9 mouse cellular contexts compared by ENCODE assay signal in the genomic region with DNA sequence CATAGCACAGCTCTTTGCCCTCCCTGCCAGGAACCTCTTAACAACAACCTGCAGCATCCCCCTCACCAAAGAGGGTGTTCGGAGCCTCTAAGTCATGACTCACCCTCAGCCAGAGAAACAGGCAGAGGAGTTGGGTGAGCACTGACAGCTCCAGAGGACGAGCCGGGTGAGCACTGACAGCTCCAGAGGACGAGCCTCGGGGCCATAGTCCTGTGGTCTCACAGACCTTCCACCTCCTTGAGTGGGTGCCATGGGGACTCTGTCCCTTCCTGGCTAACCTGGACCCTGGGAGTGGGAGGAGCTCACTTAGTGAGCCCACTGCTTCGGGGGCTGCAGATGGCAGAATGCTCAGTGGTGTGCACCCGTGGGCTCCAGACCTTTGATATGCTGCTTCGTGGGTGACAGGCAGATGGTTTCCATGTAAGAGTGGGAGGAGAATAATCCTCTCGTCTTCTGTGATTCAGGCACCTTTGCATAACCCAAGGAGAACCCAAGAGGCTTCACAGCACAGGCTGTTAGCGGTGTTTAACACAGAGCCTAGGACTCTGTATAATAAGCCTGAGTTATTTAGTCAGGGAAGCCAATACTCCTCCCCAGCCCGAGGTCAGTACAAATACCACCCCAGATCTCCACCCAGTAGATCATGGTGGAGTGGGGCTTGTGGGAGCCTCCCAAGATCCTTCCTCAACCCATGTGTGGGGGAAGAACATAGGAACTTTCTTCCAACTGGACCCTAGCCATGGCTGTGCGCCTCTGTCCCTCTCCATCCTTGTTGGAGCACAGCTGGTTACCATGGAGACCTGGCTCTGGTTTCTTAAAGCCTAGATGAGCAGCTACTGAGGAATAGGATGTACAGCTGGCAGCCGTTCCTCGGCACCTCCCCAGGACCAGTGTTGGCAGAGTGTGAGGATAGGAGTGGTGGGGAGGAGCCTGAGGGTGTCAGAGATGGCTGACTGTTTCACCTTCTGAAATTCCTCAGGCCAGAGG. TPM values are rescaled to one million over a fixed set of nuclear protein-coding genes. Genes with fewer than 3 reads are reported as not detected.
DNase-seq lines count a peak whose midpoint lies in the region; ATAC-seq and TF ChIP-seq lines count a peak whose summit lies in the region.
"Had no signal": no experiment of that assay in that cellular context is flagged by ENCODE, and none has a peak within 500 bp of the region (broad histone marks: within the 10 kb centered on the region; RNA-seq: fewer than 3 reads in every experiment).

No protein-coding gene starts in this region.

- H3K9me3 ChIP-seq in hindbrain, embryonic 13.5 days, result no peaks in the 10 kb centered on the region; the same call in 1 of the 2 replicates
- no peaks in the 10 kb centered on the region for H3K9me3 ChIP-seq in hindbrain, embryonic 12.5 days (replicated peaks)
- no peaks in the 10 kb centered on the region for H3K9me3 ChIP-seq in lung, postnatal 0 days (ENCODE audit: low read length)
- H3K9me3 ChIP-seq: liver, embryonic 15.5 days had no signal

- TF ChIP-seq CTCF in lung, postnatal 0 days (IDR thresholded peaks at IDR 0.05), result no peak

- no peak overlapping the region for H3K4me3 ChIP-seq in hindbrain, embryonic 13.5 days
- H3K4me3 ChIP-seq in hindbrain, embryonic 12.5 days, result no peak overlapping the region
- no peak overlapping the region for H3K4me3 ChIP-seq in lung, postnatal 0 days (ENCODE audit: low read depth, low read length)
- H3K4me3 ChIP-seq: liver, embryonic 15.5 days had no signal

- 0 out of 2 replicates have a peak, but pooled peaks have one; percentile 17 for ATAC-seq in hindbrain, embryonic 13.5 days (ENCODE audit: low FRiP score)
- ATAC-seq in hindbrain, embryonic 12.5 days (ENCODE audit: low FRiP score), result no peak
- ATAC-seq in lung, postnatal 0 days, result peak; percentile 94
- ATAC-seq in megakaryocyte progenitor cell, adult 5-6 weeks (replicated peaks; ENCODE audit: poor library complexity), result no peak

- no peaks in the 10 kb centered on the region for H3K36me3 ChIP-seq in hindbrain, embryonic 13.5 days
- H3K36me3 ChIP-seq in hindbrain, embryonic 12.5 days, result no peaks in the 10 kb centered on the region
- H3K36me3 ChIP-seq in lung, postnatal 0 days (ENCODE audit: insufficient read depth, low read length), result no peaks in the 10 kb centered on the region
- H3K36me3 ChIP-seq: liver, embryonic 15.5 days had no signal

- 72% methylated on average over 14 of the region's 14 CpGs for WGBS in hindbrain, embryonic 13.5 days
- WGBS in hindbrain, embryonic 12.5 days, result 72% methylated on average over 14 of the region's 14 CpGs
- WGBS in lung, postnatal 0 days, result 53% methylated on average over 14 of the region's 14 CpGs

- H3K9ac ChIP-seq in hindbrain, embryonic 13.5 days, result no peak overlapping the region
- H3K9ac ChIP-seq in hindbrain, embryonic 12.5 days, result no peak overlapping the region
- H3K9ac ChIP-seq in lung, postnatal 0 days (replicated peaks; ENCODE audit: low read depth), result no peak overlapping the region
- H3K9ac ChIP-seq: liver, embryonic 15.5 days had no signal

- TF ChIP-seq EP300 in lung, postnatal 0 days (IDR thresholded peaks at IDR 0.05), result no peak

- peak; percentile 17 for DNase-seq in adipocyte (ENCODE audit: low spot score)
- peak; percentile 7 for DNase-seq in heart, postnatal 25 days (ENCODE audit: low spot score)
- peak; percentile 85 for DNase-seq in lung, postnatal 0 days (ENCODE audit: low spot score)
- DNase-seq in embryo, embryonic 10 days (ENCODE audit: low spot score), result no peak
- no peak for DNase-seq in kidney, postnatal 10 days

- no peak overlapping the region for H3K4me2 ChIP-seq in hindbrain, embryonic 13.5 days
- no peak overlapping the region for H3K4me2 ChIP-seq in hindbrain, embryonic 12.5 days (replicated peaks)
- H3K4me2 ChIP-seq in lung, postnatal 0 days (replicated peaks; ENCODE audit: low read depth, low read length), result no peak overlapping the region
- H3K4me2 ChIP-seq: liver, embryonic 15.5 days had no signal

- peaks cover 7% of the 10 kb centered on the region for H3K4me1 ChIP-seq in hindbrain, embryonic 13.5 days (replicated peaks)
- H3K4me1 ChIP-seq in hindbrain, embryonic 12.5 days, result peaks cover 3% of the 10 kb centered on the region; the same call in 1 of the 2 replicates
- H3K4me1 ChIP-seq in lung, postnatal 0 days (ENCODE audit: insufficient read depth, low read depth, low read length), result no peaks in the 10 kb centered on the region
- H3K4me1 ChIP-seq: liver, embryonic 15.5 days had no signal

- intact Hi-C loops in heart, postnatal 25 days (cut with DNase I), result no loop called here

- 0 out of 2 replicates have a peak, but pooled peaks cover 5% of the 10 kb centered on the region for H3K27me3 ChIP-seq in hindbrain, embryonic 13.5 days
- H3K27me3 ChIP-seq in hindbrain, embryonic 12.5 days, result no peaks in the 10 kb centered on the region
- H3K27me3 ChIP-seq in lung, postnatal 0 days (replicated peaks; ENCODE audit: insufficient read depth, low read length), result no peaks in the 10 kb centered on the region

- no peak overlapping the region for H3K27ac ChIP-seq in hindbrain, embryonic 13.5 days
- H3K27ac ChIP-seq in hindbrain, embryonic 12.5 days, result no peak overlapping the region
- H3K27ac ChIP-seq in lung, postnatal 0 days (ENCODE audit: low read length), result no peak overlapping the region
- H3K27ac ChIP-seq: liver, embryonic 15.5 days had no signal

RNA-seq across cellular contexts. Expression of a gene that starts 22.1 kb away (rescaled TPM):
- 2.5 and 2.6 TPM in 2 replicates for polyA plus RNA-seq in hindbrain, embryonic 13.5 days (2015; fragmentation: Nextera tagmentation; extraction: Ambion mirVana)
- 1.4 and 1.5 TPM in 2 replicates for polyA plus RNA-seq in hindbrain, embryonic 12.5 days (2016; fragmentation: Nextera tagmentation; extraction: Ambion mirVana)
- under 1 TPM; 0.13 to 0.22 TPM for total RNA-seq in heart, postnatal 25 days (2021)
- polyA plus RNA-seq in lung, postnatal 0 days (2015; fragmentation: Nextera tagmentation; extraction: Ambion mirVana), result 0.37 and 1.1 TPM in 2 replicates
- 4.0 and 4.8 TPM in 2 replicates for total RNA-seq in megakaryocyte progenitor cell, adult 5-6 weeks (2015)
- 4.6 and 5.1 TPM in 2 replicates for total RNA-seq in megakaryocyte progenitor cell, adult 5-6 weeks (2017)

RNA-seq across cellular contexts. Expression of a gene that starts 22.1 kb away (rescaled TPM):
- 11.1 and 12.3 TPM in 2 replicates for polyA plus RNA-seq in hindbrain, embryonic 13.5 days (2015; fragmentation: Nextera tagmentation; extraction: Ambion mirVana)
- polyA plus RNA-seq in hindbrain, embryonic 12.5 days (2016; fragmentation: Nextera tagmentation; extraction: Ambion mirVana), result 5.3 and 5.4 TPM in 2 replicates
- total RNA-seq in heart, postnatal 25 days (2021), result under 1 TPM in 1 of 2 experiments, not detected in 1; 0.25 TPM
- 0.14 and 0.18 TPM in 2 replicates for polyA plus RNA-seq in lung, postnatal 0 days (2015; fragmentation: Nextera tagmentation; extraction: Ambion mirVana)
- 19.4 and 21.1 TPM in 2 replicates for total RNA-seq in megakaryocyte progenitor cell, adult 5-6 weeks (2015)
- total RNA-seq in megakaryocyte progenitor cell, adult 5-6 weeks (2017), result 20.9 and 26.0 TPM in 2 replicates

RNA-seq across cellular contexts. Expression of a gene that starts 32.2 kb away (rescaled TPM):
- polyA plus RNA-seq in hindbrain, embryonic 13.5 days (2015; fragmentation: Nextera tagmentation; extraction: Ambion mirVana), result 208 and 213 TPM in 2 replicates
- polyA plus RNA-seq in hindbrain, embryonic 12.5 days (2016; fragmentation: Nextera tagmentation; extraction: Ambion mirVana), result 243 and 250 TPM in 2 replicates
- total RNA-seq in heart, postnatal 25 days (2021), result 10 to 100 TPM; 63.6 to 68.4 TPM
- polyA plus RNA-seq in lung, postnatal 0 days (2015; fragmentation: Nextera tagmentation; extraction: Ambion mirVana), result 184 and 195 TPM in 2 replicates
- total RNA-seq in megakaryocyte progenitor cell, adult 5-6 weeks (2015), result 303 and 328 TPM in 2 replicates
- total RNA-seq in megakaryocyte progenitor cell, adult 5-6 weeks (2017), result 225 and 240 TPM in 2 replicates

RNA-seq across cellular contexts. Expression of a gene that starts 53.8 kb away (rescaled TPM):
- polyA plus RNA-seq in hindbrain, embryonic 13.5 days (2015; fragmentation: Nextera tagmentation; extraction: Ambion mirVana), result 91.0 and 93.8 TPM in 2 replicates
- 79.8 and 81.0 TPM in 2 replicates for polyA plus RNA-seq in hindbrain, embryonic 12.5 days (2016; fragmentation: Nextera tagmentation; extraction: Ambion mirVana)
- total RNA-seq in heart, postnatal 25 days (2021), result 100 to 1,000 TPM; 560 to 591 TPM
- 129 and 144 TPM in 2 replicates for polyA plus RNA-seq in lung, postnatal 0 days (2015; fragmentation: Nextera tagmentation; extraction: Ambion mirVana)
- total RNA-seq in megakaryocyte progenitor cell, adult 5-6 weeks (2015), result 20.1 and 20.4 TPM in 2 replicates
- 24.7 and 29.6 TPM in 2 replicates for total RNA-seq in megakaryocyte progenitor cell, adult 5-6 weeks (2017)

RNA-seq across cellular contexts. Expression of a gene that starts 56.2 kb away (rescaled TPM):
- 220 and 233 TPM in 2 replicates for polyA plus RNA-seq in hindbrain, embryonic 13.5 days (2015; fragmentation: Nextera tagmentation; extraction: Ambion mirVana)
- polyA plus RNA-seq in hindbrain, embryonic 12.5 days (2016; fragmentation: Nextera tagmentation; extraction: Ambion mirVana), result 202 and 220 TPM in 2 replicates
- total RNA-seq in heart, postnatal 25 days (2021), result 10 to 100 TPM; 80.9 to 81.8 TPM
- polyA plus RNA-seq in lung, postnatal 0 days (2015; fragmentation: Nextera tagmentation; extraction: Ambion mirVana), result 129 and 135 TPM in 2 replicates
- total RNA-seq in megakaryocyte progenitor cell, adult 5-6 weeks (2015), result 147 and 172 TPM in 2 replicates
- 214 and 274 TPM in 2 replicates for total RNA-seq in megakaryocyte progenitor cell, adult 5-6 weeks (2017)

Comparison
In these comparisons a context has a peak if more than half of its experiments do, and no peak if none do; other contexts are left out.
1. ATAC-seq: peak in hindbrain, embryonic 13.5 days (single experiment) and lung, postnatal 0 days (single experiment); none in hindbrain, embryonic 12.5 days (single experiment) and megakaryocyte progenitor cell, adult 5-6 weeks (single experiment).
2. DNase-seq: peak in adipocyte (single experiment), heart, postnatal 25 days (single experiment) and lung, postnatal 0 days (single experiment); none in embryo, embryonic 10 days (single experiment) and kidney, postnatal 10 days (single experiment).